Mouse (Mus musculus) heart, adult 2 months (tissue): Measurements from ENCODE around the gene H2afy2.

Experiments used
- CTCF ChIP-seq: fragments of 200-600 bp; IDR thresholded peaks from 2 replicates; pipeline ENCODE4 v1.8.1; 2022; ENCODE audit warnings: antibody characterized with exemption, mild to moderate bottlenecking, moderate library complexity
- EP300 ChIP-seq: fragments of 200-500 bp; IDR thresholded peaks from 2 replicates; pipeline ENCODE4 v1.6.1; 2011; ENCODE audit warnings: low read depth, low read length, control low read depth; ENCODE audit not compliant: insufficient read depth
- POLR2A ChIP-seq: fragments of 200-500 bp; IDR thresholded peaks from 2 replicates; pipeline ENCODE4 v1.6.1; 2011; ENCODE audit warnings: mild to moderate bottlenecking, low read depth, low read length, control low read depth; ENCODE audit not compliant: insufficient read depth

DNA sequence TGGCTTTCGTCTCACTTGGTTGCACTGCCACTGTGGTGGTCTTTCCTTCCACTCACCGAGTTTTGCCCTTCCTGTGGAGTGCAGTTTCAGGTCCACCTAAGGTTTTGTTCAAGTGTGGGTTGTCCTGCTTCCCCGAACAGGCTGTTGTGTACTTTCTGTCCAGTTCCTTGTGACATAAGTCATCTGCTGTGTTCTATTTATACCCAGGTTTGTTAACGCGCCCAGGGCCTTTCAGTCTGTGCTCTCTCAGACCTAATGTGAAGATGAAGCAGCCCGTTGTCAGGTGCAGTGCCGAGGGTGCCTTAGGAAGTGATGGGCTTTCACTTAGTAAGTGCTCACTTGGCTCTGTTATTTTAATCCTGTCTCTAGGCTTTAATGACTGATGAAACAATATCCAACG is 94.5 kb downstream of the H2afy2 start:
- peak; percentile 71 for TF ChIP-seq POLR2A
- no peak for TF ChIP-seq CTCF
- TF ChIP-seq EP300: peak; percentile 84
